Mouse (Mus musculus) stomach, postnatal 0 days (tissue): Measurements from ENCODE around the gene Pigp.

Source experiments
- CTCF ChIP-seq: IDR thresholded peaks from 2 replicates; pipeline ENCODE4 v1.5.1; 2016; ENCODE audit warnings: antibody characterized with exemption, low read depth, mild to moderate bottlenecking, moderate library complexity
- EP300 ChIP-seq: optimal IDR thresholded peaks from 2 replicates; pipeline ENCODE3; 2016; ENCODE audit warnings: antibody characterized with exemption

DNA sequence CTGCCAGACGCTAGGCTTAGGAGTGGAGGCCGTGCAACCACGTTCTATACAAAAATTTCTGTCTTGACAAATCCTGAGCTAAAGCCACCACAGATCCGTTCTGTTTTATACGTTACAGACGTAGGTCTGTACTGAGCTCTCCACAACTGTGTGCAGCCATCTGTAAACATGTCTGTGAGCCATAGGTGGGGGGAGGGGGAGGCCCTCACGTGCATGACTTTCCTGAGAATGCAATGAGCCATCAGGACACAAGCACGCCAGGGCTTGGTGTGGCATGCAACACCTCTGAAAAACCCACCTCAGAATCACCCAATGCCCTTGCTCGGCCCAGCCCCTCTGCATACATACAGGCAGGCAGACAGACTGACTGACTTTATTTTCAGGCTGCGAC is 21.4 kb downstream of the Pigp start:
- TF ChIP-seq EP300 (no peak), CTCF (no peak)
